ENCODE assay signal across 12 mouse cellular contexts in genomic region chrX:110816609-110817008, GRCm38 (mm10). TPM values are rescaled to one million over a fixed set of nuclear protein-coding genes. Genes with fewer than 3 reads are reported as not detected.
DNase-seq lines count a peak whose midpoint lies in the region; ATAC-seq and TF ChIP-seq lines count a peak whose summit lies in the region.
"Had no signal": no experiment of that assay in that cellular context is flagged by ENCODE, and none has a peak within 500 bp of the region (broad histone marks: within the 10 kb centered on the region; RNA-seq: fewer than 3 reads in every experiment).

No protein-coding gene starts in this region.

- 6% methylated on average over 16 of the region's 16 CpGs for WGBS in cerebellum, adult 2 months
- 16% methylated on average over 16 of the region's 16 CpGs for WGBS in neural tube, embryonic 11.5 days
- 14% methylated on average over 16 of the region's 16 CpGs for WGBS in limb, embryonic 10.5 days
- 14% methylated on average over 16 of the region's 16 CpGs for WGBS in stomach, embryonic 15.5 days

- no peak for ATAC-seq in neural tube, embryonic 11.5 days (ENCODE audit: insufficient read depth, low FRiP score, low TSS enrichment)
- no peak for ATAC-seq in stomach, embryonic 15.5 days (ENCODE audit: insufficient read depth, low FRiP score, low read depth)

- no peaks in the 10 kb centered on the region for H3K36me3 ChIP-seq in neural tube, embryonic 11.5 days (ENCODE audit: control insufficient read depth, insufficient read depth, low read length)
- no peaks in the 10 kb centered on the region for H3K36me3 ChIP-seq in limb, embryonic 10.5 days
- H3K36me3 ChIP-seq in stomach, embryonic 15.5 days, result no peaks in the 10 kb centered on the region

- peak overlapping the region; percentile 49 for H3K4me3 ChIP-seq in cerebellum, adult 2 months (replicated peaks; ENCODE audit: insufficient read depth, low read depth, low read length)
- H3K4me3 ChIP-seq in neural tube, embryonic 11.5 days (ENCODE audit: low read depth, low read length), result peak overlapping the region; percentile 47
- peak overlapping the region; percentile 19; the same call in 1 of the 2 replicates for H3K4me3 ChIP-seq in limb, embryonic 10.5 days
- H3K4me3 ChIP-seq in stomach, embryonic 15.5 days (replicated peaks), result 0 out of 2 replicates have a peak overlapping the region, but pooled peaks have one; percentile 5
- H3K4me3 ChIP-seq: erythroblast, embryonic 14.5 days had no signal

- peak overlapping the region; percentile 56 for H3K9ac ChIP-seq in neural tube, embryonic 11.5 days (ENCODE audit: low read length)
- H3K9ac ChIP-seq in stomach, embryonic 15.5 days, result no peak overlapping the region

- peak in 1 of 2 experiments; percentile 12 for DNase-seq in cerebellum, adult 2 months
- DNase-seq in cerebellum, adult 11 months, result no peak
- DNase-seq in neural tube, embryonic 11.5 days (ENCODE audit: low spot score), result peak; percentile 30
- no peak for DNase-seq in neural tube, embryonic 10.5 days (ENCODE audit: extremely low spot score, low spot score)
- peak; percentile 32 for DNase-seq in limb, embryonic 10.5 days (ENCODE audit: low spot score)
- DNase-seq in ovary, adult 18-20 months (ENCODE audit: low spot score), result no peak
- DNase-seq in lung, postnatal 14 days, result no peak
- DNase-seq: kidney, postnatal 25 days; lung, postnatal 4 days had no signal

- H3K4me2 ChIP-seq in neural tube, embryonic 11.5 days (ENCODE audit: low read depth), result peak overlapping the region; percentile 37
- H3K4me2 ChIP-seq in stomach, embryonic 15.5 days, result peak overlapping the region; percentile 30

- H3K4me1 ChIP-seq in cerebellum, adult 2 months (ENCODE audit: control insufficient read depth, insufficient read depth, low read length), result 0 out of 2 replicates have a peak, but pooled peaks cover 2% of the 10 kb centered on the region
- H3K4me1 ChIP-seq in neural tube, embryonic 11.5 days (ENCODE audit: control insufficient read depth, insufficient read depth, low read length), result no peaks in the 10 kb centered on the region
- H3K4me1 ChIP-seq in limb, embryonic 10.5 days, result no peaks in the 10 kb centered on the region; the same call in 1 of the 2 replicates
- H3K4me1 ChIP-seq in stomach, embryonic 15.5 days, result no peaks in the 10 kb centered on the region

- H3K27ac ChIP-seq in cerebellum, adult 2 months (ENCODE audit: insufficient read depth, low read length), result no peak overlapping the region
- H3K27ac ChIP-seq in neural tube, embryonic 11.5 days (ENCODE audit: low read depth, low read length), result no peak overlapping the region
- no peak overlapping the region for H3K27ac ChIP-seq in limb, embryonic 10.5 days
- no peak overlapping the region for H3K27ac ChIP-seq in stomach, embryonic 15.5 days

- no peak for TF ChIP-seq POLR2A in cerebellum, adult 2 months (IDR thresholded peaks at IDR 0.05; ENCODE audit: borderline replicate concordance, insufficient read depth, low read length)

- no peaks in the 10 kb centered on the region for H3K27me3 ChIP-seq in cerebellum, adult 2 months (ENCODE audit: control insufficient read depth, insufficient read depth, low read length)
- H3K27me3 ChIP-seq in neural tube, embryonic 11.5 days (ENCODE audit: control insufficient read depth, insufficient read depth, low read length), result no peaks in the 10 kb centered on the region
- peaks cover 66% of the 10 kb centered on the region for H3K27me3 ChIP-seq in limb, embryonic 10.5 days (ENCODE audit: low read depth, poor library complexity, severe bottlenecking)
- H3K27me3 ChIP-seq in stomach, embryonic 15.5 days (replicated peaks), result peaks cover 10% of the 10 kb centered on the region; the same call in 1 of the 2 replicates

- no peak for TF ChIP-seq CTCF in cerebellum, adult 2 months (IDR thresholded peaks at IDR 0.05; ENCODE audit: borderline replicate concordance, insufficient read depth, low read depth, low read length)

- H3K9me3 ChIP-seq in neural tube, embryonic 11.5 days (ENCODE audit: control insufficient read depth, low read length), result no peaks in the 10 kb centered on the region
- no peaks in the 10 kb centered on the region for H3K9me3 ChIP-seq in limb, embryonic 10.5 days (replicated peaks)
- H3K9me3 ChIP-seq in stomach, embryonic 15.5 days, result no peaks in the 10 kb centered on the region

RNA-seq across cellular contexts. Expression of gene Pou3f4, which starts 2.5 kb away (rescaled TPM):
- polyA plus RNA-seq in cerebellum, adult 2 months (2012; rRNA removed), result 4.1 and 4.2 TPM in 2 replicates
- polyA plus RNA-seq in neural tube, embryonic 11.5 days (2014; fragmentation: Nextera tagmentation; extraction: Ambion mirVana), result 7.9 and 9.6 TPM in 2 replicates
- polyA plus RNA-seq in limb, embryonic 10.5 days (2016; fragmentation: Nextera tagmentation; extraction: Ambion mirVana), result 0.14 and 0.21 TPM in 2 replicates
- 0.39 and 0.54 TPM in 2 replicates for polyA plus RNA-seq in stomach, embryonic 15.5 days (2015; fragmentation: Nextera tagmentation; extraction: Ambion mirVana)
- polyA plus RNA-seq: erythroblast, embryonic 14.5 days; small intestine, adult 2 months had no signal

Comparison
In these comparisons a context has a peak if more than half of its experiments do, and no peak if none do; other contexts are left out.
1. DNase-seq: peak in neural tube, embryonic 11.5 days (single experiment) and limb, embryonic 10.5 days (single experiment); none in cerebellum, adult 11 months (single experiment), neural tube, embryonic 10.5 days (single experiment), ovary, adult 18-20 months (single experiment) and lung, postnatal 14 days (single experiment).
2. Peak in every context shown above with its lines, with median percentiles within 50 percentile points of each other: H3K4me3 ChIP-seq.